ENCODE assay signal across 13 mouse cellular contexts in the genomic region with DNA sequence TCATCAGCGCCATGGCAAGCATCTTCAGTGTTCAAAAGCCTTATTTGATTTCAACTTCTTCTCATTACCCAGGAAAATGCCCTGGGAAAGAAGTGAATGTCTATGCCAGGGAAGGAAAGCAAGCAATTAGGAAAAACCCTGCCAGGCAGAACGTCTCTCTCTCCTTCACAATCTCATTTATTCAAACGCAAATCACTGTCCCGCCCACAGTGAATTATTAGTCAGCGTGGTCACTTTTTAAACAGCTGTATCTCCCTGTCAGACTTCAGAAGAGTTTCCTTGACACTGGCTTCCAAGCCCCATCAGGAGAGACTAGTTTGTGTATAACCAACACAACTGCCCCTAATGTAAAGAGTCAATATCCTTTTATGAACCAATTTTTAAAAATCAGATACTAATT.
"Had no signal": no experiment of that assay in that cellular context is flagged by ENCODE, and none has a peak within 500 bp of the region (broad histone marks: within the 10 kb centered on the region; RNA-seq: fewer than 3 reads in every experiment).

No protein-coding gene starts in this region.

- H3K9me3 ChIP-seq: limb, embryonic 10.5 days; liver, embryonic 15.5 days; megakaryocyte, embryonic 14.5 days; midbrain, embryonic 12.5 days had no signal

- H3K4me1 ChIP-seq: limb, embryonic 10.5 days; liver, embryonic 15.5 days; megakaryocyte, embryonic 14.5 days had no signal

- H3K36me3 ChIP-seq: limb, embryonic 10.5 days; liver, embryonic 15.5 days; midbrain, embryonic 12.5 days had no signal

- H3K4me2 ChIP-seq: liver, embryonic 11.5 days; liver, embryonic 15.5 days; midbrain, embryonic 12.5 days had no signal

- H3K27ac ChIP-seq: left cerebral cortex, adult 2 months; limb, embryonic 10.5 days; liver, embryonic 15.5 days; midbrain, embryonic 12.5 days had no signal

- H3K4me3 ChIP-seq: left cerebral cortex, adult 2 months; limb, embryonic 10.5 days; liver, embryonic 15.5 days; megakaryocyte, embryonic 14.5 days; midbrain, embryonic 12.5 days had no signal

- H3K9ac ChIP-seq: liver, embryonic 15.5 days; midbrain, embryonic 12.5 days had no signal

- ATAC-seq: intestine, embryonic 16.5 days; lung, postnatal 0 days had no signal

- H3K27me3 ChIP-seq: liver, embryonic 15.5 days; midbrain, embryonic 12.5 days had no signal

- DNase-seq: lung, adult 2 months; lung, postnatal 4 days; right cerebral cortex, adult 18-20 months; right cerebral cortex, postnatal 25 days; thymus, postnatal 4 days had no signal
